16 mouse cellular contexts compared by ENCODE assay signal in the genomic region with DNA sequence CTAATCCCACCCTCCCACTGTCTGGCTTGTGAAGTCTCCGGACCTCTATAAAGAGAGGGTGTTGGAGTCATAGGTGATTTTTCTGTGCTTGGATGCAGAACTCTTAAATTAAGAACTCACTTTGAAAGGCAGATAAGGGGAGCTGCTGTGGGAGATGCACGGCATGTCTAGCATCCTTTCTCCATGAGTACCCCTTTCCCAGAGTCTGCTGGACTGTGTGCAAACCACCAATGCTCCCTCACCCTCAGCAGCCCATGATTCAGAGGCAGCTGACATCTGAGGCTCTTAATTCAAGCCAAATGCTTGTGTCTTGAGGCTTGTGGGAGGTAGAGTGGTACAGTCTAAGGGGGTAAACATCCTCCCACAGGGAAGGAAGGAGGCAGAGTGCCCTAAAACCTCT. TPM values are rescaled to one million over a fixed set of nuclear protein-coding genes. Genes with fewer than 3 reads are reported as not detected.
DNase-seq lines count a peak whose midpoint lies in the region; ATAC-seq and TF ChIP-seq lines count a peak whose summit lies in the region.
"Had no signal": no experiment of that assay in that cellular context is flagged by ENCODE, and none has a peak within 500 bp of the region (broad histone marks: within the 10 kb centered on the region; RNA-seq: fewer than 3 reads in every experiment).

No protein-coding gene starts in this region.

- intact Hi-C loops in gastrocnemius, adult 2 months (cut with DNase I) = no loop called here

- no peaks in the 10 kb centered on the region for H3K9me3 ChIP-seq in embryonic facial prominence, embryonic 14.5 days (ENCODE audit: control insufficient read depth, low read length)
- H3K9me3 ChIP-seq in limb, embryonic 11.5 days (ENCODE audit: control insufficient read depth, low read length) = no peaks in the 10 kb centered on the region
- H3K9me3 ChIP-seq: forebrain, embryonic 13.5 days; intestine, embryonic 15.5 days; midbrain, embryonic 12.5 days had no signal

- no peak overlapping the region for H3K9ac ChIP-seq in embryonic facial prominence, embryonic 14.5 days (ENCODE audit: low read depth, low read length)
- no peak overlapping the region for H3K9ac ChIP-seq in limb, embryonic 11.5 days (ENCODE audit: low read length)
- H3K9ac ChIP-seq: forebrain, embryonic 13.5 days; intestine, embryonic 15.5 days; liver, postnatal 0 days; midbrain, embryonic 12.5 days had no signal

- H3K4me1 ChIP-seq in embryonic facial prominence, embryonic 14.5 days (ENCODE audit: control insufficient read depth, insufficient read depth, low read length) = peaks cover 17% of the 10 kb centered on the region
- peaks cover 16% of the 10 kb centered on the region; the same call in 1 of the 2 replicates for H3K4me1 ChIP-seq in limb, embryonic 11.5 days (ENCODE audit: control insufficient read depth, insufficient read depth, low read length)

- H3K36me3 ChIP-seq in embryonic facial prominence, embryonic 14.5 days (ENCODE audit: control insufficient read depth, insufficient read depth, low read length) = no peaks in the 10 kb centered on the region
- H3K36me3 ChIP-seq in limb, embryonic 11.5 days (ENCODE audit: control insufficient read depth, insufficient read depth, low read length) = no peaks in the 10 kb centered on the region
- H3K36me3 ChIP-seq: intestine, embryonic 15.5 days; midbrain, embryonic 12.5 days had no signal

- no peak for TF ChIP-seq CTCF in gastrocnemius, adult 2 months (IDR thresholded peaks at IDR 0.05)

- H3K27me3 ChIP-seq in embryonic facial prominence, embryonic 14.5 days (replicated peaks; ENCODE audit: control insufficient read depth, insufficient read depth, low read length) = no peaks in the 10 kb centered on the region
- no peaks in the 10 kb centered on the region for H3K27me3 ChIP-seq in limb, embryonic 11.5 days (ENCODE audit: control insufficient read depth, insufficient read depth, low read length)
- H3K27me3 ChIP-seq: forebrain, embryonic 13.5 days; intestine, embryonic 15.5 days; midbrain, embryonic 12.5 days had no signal

- no peak overlapping the region for H3K4me3 ChIP-seq in gastrocnemius, adult 2 months
- no peak overlapping the region for H3K4me3 ChIP-seq in embryonic facial prominence, embryonic 14.5 days (ENCODE audit: low read depth, low read length)
- H3K4me3 ChIP-seq in limb, embryonic 11.5 days (ENCODE audit: low read depth, low read length) = no peak overlapping the region
- H3K4me3 ChIP-seq: forebrain, embryonic 13.5 days; intestine, embryonic 15.5 days; midbrain, embryonic 12.5 days had no signal

- no peak for DNase-seq in gastrocnemius, adult 2 months
- no peak for DNase-seq in gastrocnemius, postnatal 25 days
- DNase-seq in NIH3T3 (ENCODE audit: low read depth) = peak; percentile 89
- DNase-seq in embryonic facial prominence, embryonic 14.5 days (ENCODE audit: low spot score) = peak; percentile 53
- DNase-seq in limb, embryonic 11.5 days (ENCODE audit: low spot score) = peak; percentile 44
- no peak for DNase-seq in layer of hippocampus, adult 9-10 months (ENCODE audit: low spot score)
- no peak for DNase-seq in kidney, adult 11 months
- DNase-seq: adrenal gland, postnatal 14 days; cerebellum, adult 11-12 months; cerebellum, postnatal 14 days; liver, postnatal 0 days; thymus, postnatal 36 days had no signal

- H3K27ac ChIP-seq in gastrocnemius, adult 2 months = 0 out of 2 replicates have a peak overlapping the region, but pooled peaks have one; percentile 7
- H3K27ac ChIP-seq in embryonic facial prominence, embryonic 14.5 days (replicated peaks; ENCODE audit: low read depth, low read length) = no peak overlapping the region
- no peak overlapping the region for H3K27ac ChIP-seq in limb, embryonic 11.5 days (replicated peaks; ENCODE audit: low read depth, low read length)
- H3K27ac ChIP-seq: forebrain, embryonic 13.5 days; intestine, embryonic 15.5 days; midbrain, embryonic 12.5 days had no signal

- ATAC-seq in embryonic facial prominence, embryonic 14.5 days (ENCODE audit: low read depth) = no peak
- no peak for ATAC-seq in limb, embryonic 11.5 days (ENCODE audit: insufficient number of reproducible peaks, low FRiP score, low TSS enrichment, low read depth)
- ATAC-seq in inflammation-experienced regulatory T-cells, adult 6 months = no peak
- ATAC-seq: forebrain, embryonic 13.5 days; liver, postnatal 0 days had no signal

- 33% methylated on average over 2 of the region's 2 CpGs for WGBS in embryonic facial prominence, embryonic 14.5 days
- 12% methylated on average over 2 of the region's 2 CpGs for WGBS in limb, embryonic 11.5 days

- no peak overlapping the region for H3K4me2 ChIP-seq in embryonic facial prominence, embryonic 14.5 days (ENCODE audit: low read depth, low read length)
- no peak overlapping the region for H3K4me2 ChIP-seq in limb, embryonic 11.5 days (ENCODE audit: low read depth, severe bottlenecking)
- H3K4me2 ChIP-seq: forebrain, embryonic 13.5 days; intestine, embryonic 15.5 days; midbrain, embryonic 12.5 days had no signal

RNA-seq across cellular contexts. Expression of a gene that starts 51.8 kb away (rescaled TPM):
- 1 to 10 TPM; 3.7 to 4.6 TPM for total RNA-seq in gastrocnemius, adult 2 months (2021)
- total RNA-seq in gastrocnemius, postnatal 25 days (2021) = 1 to 10 TPM; 4.9 to 5.0 TPM
- polyA plus RNA-seq in embryonic facial prominence, embryonic 14.5 days (2014; fragmentation: Nextera tagmentation; extraction: Ambion mirVana) = 9.7 and 10.6 TPM in 2 replicates
- 2.4 and 3.4 TPM in 2 replicates for polyA plus RNA-seq in limb, embryonic 11.5 days (2014; fragmentation: Nextera tagmentation; extraction: Ambion mirVana)
- 10 to 100 TPM; 13.6 to 50.0 (median 44.7) TPM for polyA plus RNA-seq in inflammation-experienced regulatory T-cells, adult 6 months (2017; shearing (Covaris generic))

Comparison
In these comparisons a context has a peak if more than half of its experiments do, and no peak if none do; other contexts are left out.
1. DNase-seq: peak in NIH3T3 (single experiment), embryonic facial prominence, embryonic 14.5 days (single experiment) and limb, embryonic 11.5 days (single experiment); none in gastrocnemius, adult 2 months (single experiment), gastrocnemius, postnatal 25 days (single experiment), layer of hippocampus, adult 9-10 months (single experiment) and kidney, adult 11 months (single experiment).